Mouse (Mus musculus) gastrocnemius, postnatal 25 days (tissue): Measurements from ENCODE around the gene Sall4. TPM values are rescaled to one million over a fixed set of nuclear protein-coding genes. Genes with fewer than 3 reads are reported as not detected.

Source experiments
- DNase-seq: peaks from one replicate; pipeline ENCODE4 v3.0.0; 2022
- long read RNA-seq, 2 experiments: library from polyadenylated mRNA; stranded (forward); transcript quantifications; one replicate each; pipeline ENCODE4 v2.0.0; 2021
- total RNA-seq, 2 experiments: library from RNA; stranded (reverse); gene quantifications; 1 replicate in 1 of 2; 2 replicates in 1 of 2; pipeline ENCODE4 v1.2.3; 2021

Gene Sall4
- 1 to 10 TPM; 1.2 to 2.2 TPM for total RNA-seq
- long read RNA-seq, experiment 1 = 0 reads
- long read RNA-seq, experiment 2 = 0 reads

GRCm38 (mm10) chr2:168767582-168767981 is at the start of gene Sall4:
Sall4 (minus strand) TSS chr2:168767943.
- DNase-seq = no peak

- no peak for DNase-seq
Measured at GRCm38 (mm10) chr2:168813243-168813642, 45.5 kb upstream of the Sall4 start.

GRCm38 (mm10) chr2:168809895-168810294 is 42.2 kb upstream of the Sall4 start:
- no peak for DNase-seq

- DNase-seq = no peak
Measured at GRCm38 (mm10) chr2:168807681-168808080, 39.9 kb upstream of the Sall4 start.

- no peak for DNase-seq
Measured at GRCm38 (mm10) chr2:168803849-168804248, 36.1 kb upstream of the Sall4 start.

- no peak for DNase-seq
Measured at GRCm38 (mm10) chr2:168799326-168799725, 31.6 kb upstream of the Sall4 start.

GRCm38 (mm10) chr2:168798921-168799320 is 31.2 kb upstream of the Sall4 start:
- no peak for DNase-seq

GRCm38 (mm10) chr2:168791115-168791802 is 23.5 kb upstream of the Sall4 start:
- no peak for DNase-seq

- no peak for DNase-seq
Measured at GRCm38 (mm10) chr2:168786174-168786573, 18.4 kb upstream of the Sall4 start.

GRCm38 (mm10) chr2:168780596-168780995 is 12.9 kb upstream of the Sall4 start:
- DNase-seq = peak; percentile 16

- no peak for DNase-seq
Measured at GRCm38 (mm10) chr2:168780024-168780423, 12.3 kb upstream of the Sall4 start.

GRCm38 (mm10) chr2:168777481-168777880 is 9.7 kb upstream of the Sall4 start:
- no peak for DNase-seq

- no peak for DNase-seq
Measured at GRCm38 (mm10) chr2:168776238-168776637, 8.5 kb upstream of the Sall4 start.

- no peak for DNase-seq
Measured at GRCm38 (mm10) chr2:168769259-168769658, 1.5 kb upstream of the Sall4 start.

GRCm38 (mm10) chr2:168766538-168767361 is 993 bp downstream of the Sall4 start:
- DNase-seq = no peak

- no peak for DNase-seq
Measured at GRCm38 (mm10) chr2:168765696-168766537, 1.8 kb downstream of the Sall4 start.

GRCm38 (mm10) chr2:168765065-168765681 is 2.6 kb downstream of the Sall4 start:
- no peak for DNase-seq

- DNase-seq = no peak
Measured at GRCm38 (mm10) chr2:168764460-168764867, 3.3 kb downstream of the Sall4 start.

- DNase-seq = no peak
Measured at GRCm38 (mm10) chr2:168763785-168764184, 4.0 kb downstream of the Sall4 start.

GRCm38 (mm10) chr2:168762411-168762815 is 5.3 kb downstream of the Sall4 start:
- DNase-seq = no peak

- no peak for DNase-seq
Measured at GRCm38 (mm10) chr2:168761954-168762353, 5.8 kb downstream of the Sall4 start.

GRCm38 (mm10) chr2:168761141-168761540 is 6.6 kb downstream of the Sall4 start:
- no peak for DNase-seq
